Mouse (Mus musculus) brain, embryonic 14.5 days (tissue): Measurements from ENCODE around the gene Adgrl2.

Experiments used
- CTCF ChIP-seq: fragments of 200-500 bp; IDR thresholded peaks from 2 replicates; pipeline ENCODE4 v1.5.1; 2012; ENCODE audit warnings: inconsistent platforms, mild to moderate bottlenecking, moderate library complexity, borderline replicate concordance; ENCODE audit not compliant: insufficient read depth, insufficient read length; ENCODE audit errors: extremely low read depth
- POLR2A ChIP-seq: fragments of 200-500 bp; IDR thresholded peaks from 2 replicates; pipeline ENCODE4 v1.6.1; 2012; ENCODE audit warnings: mild to moderate bottlenecking, inconsistent platforms, borderline replicate concordance; ENCODE audit not compliant: poor library complexity, insufficient read depth, insufficient read length, severe bottlenecking; ENCODE audit errors: extremely low read depth

DNA sequence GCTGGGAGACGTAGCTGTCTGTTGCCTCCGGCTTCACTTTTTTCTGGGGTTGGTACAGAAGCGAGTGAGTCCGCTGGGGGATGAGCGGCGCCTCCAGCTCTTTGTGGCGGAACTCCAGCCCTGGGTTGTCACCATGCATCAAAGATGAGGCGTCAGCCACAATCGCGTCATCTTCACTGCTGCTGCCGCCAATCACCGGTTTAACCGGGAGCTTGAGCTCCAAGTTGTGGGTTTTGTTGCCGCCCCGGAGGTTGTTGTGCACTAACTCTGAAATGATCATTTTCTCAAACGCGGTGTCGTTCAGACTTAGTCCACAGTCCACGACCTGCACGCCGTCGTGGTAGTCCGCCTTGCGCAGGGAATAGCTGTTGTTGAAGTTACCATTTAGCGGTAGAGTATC is 172.9 kb downstream of the Adgrl2 start:
- TF ChIP-seq CTCF, result no peak
- no peak for TF ChIP-seq POLR2A
